Mouse (Mus musculus) stomach, embryonic 14.5 days (tissue): ENCODE results near the gene Nlgn3. TPM values are rescaled to one million over a fixed set of nuclear protein-coding genes. Genes with fewer than 3 reads are reported as not detected.

Experiments used
- ATAC-seq: fragments of 200-750 bp; cut with Nextera tagmentation; 2 replicates; pipeline ENCODE4 v1.8.0; 2017; ENCODE audit warnings: low read depth, moderate TSS enrichment; ENCODE audit not compliant: insufficient number of reproducible peaks, insufficient read depth, low FRiP score
- H3K27ac ChIP-seq: fragments of 300-500 bp; sonication (generic); 2 replicates; pipeline ENCODE4 v1.5.1; 2014; ENCODE audit warnings: mild to moderate bottlenecking, low read length, moderate library complexity, mixed read lengths
- H3K27me3 ChIP-seq: fragments of 300-500 bp; sonication (generic); 2 replicates; pipeline ENCODE4 v1.6.1; 2014; ENCODE audit warnings: low read length, control low read depth, mixed read lengths; ENCODE audit not compliant: control insufficient read depth, insufficient read depth
- H3K36me3 ChIP-seq: fragments of 300-500 bp; sonication (generic); 2 replicates; pipeline ENCODE4 v1.6.1; 2014; ENCODE audit warnings: mild to moderate bottlenecking, control low read depth, low read length, moderate library complexity, mixed read lengths; ENCODE audit not compliant: control insufficient read depth, insufficient read depth
- H3K4me1 ChIP-seq: fragments of 300-500 bp; sonication (generic); 2 replicates; pipeline ENCODE4 v1.6.1; 2014; ENCODE audit warnings: low read length, control low read depth, mixed read lengths; ENCODE audit not compliant: control insufficient read depth, insufficient read depth
- H3K4me2 ChIP-seq: fragments of 300-500 bp; sonication (generic); replicated peaks from 2 replicates; pipeline ENCODE4 v1.6.1; 2014; ENCODE audit warnings: low read depth, low read length, control low read depth
- H3K4me3 ChIP-seq: fragments of 300-500 bp; sonication (generic); 2 replicates; pipeline ENCODE4 v1.5.1; 2014; ENCODE audit warnings: low read depth, low read length, control low read depth
- H3K9ac ChIP-seq: fragments of 300-500 bp; sonication (generic); replicated peaks from 2 replicates; pipeline ENCODE4 v1.6.1; 2014; ENCODE audit warnings: low read depth, mild to moderate bottlenecking, control low read depth, low read length, moderate library complexity, mixed read lengths
- H3K9me3 ChIP-seq: fragments of 300-500 bp; sonication (generic); 2 replicates; pipeline ENCODE4 v1.6.1; 2016; ENCODE audit warnings: low read depth, low read length, control low read depth; ENCODE audit not compliant: control insufficient read depth
- WGBS: fragments of 180-500 bp; shearing (Covaris S2); extraction: QIAGEN DNeasy Blood & Tissue Kit; methylation state at CpG from one replicate; pipeline ENCODE4 v1.1.7; 2014; 5-methylcytosine and 5-hydroxymethylcytosine counted together
- polyA plus RNA-seq: library from polyadenylated mRNA; unstranded; fragments of >200 nt; fragmentation: Nextera tagmentation; extraction: Ambion mirVana; gene quantifications from 2 replicates; pipeline ENCODE4 v1.2.1, GENCODE M21; 2014

The Nlgn3 gene
- polyA plus RNA-seq, 1 experiment from 2014 or later = 10.5 TPM

- Histone ChIP-seq H3K9ac (no peak within 1 kb of the TSS), H3K4me2 (no peak within 1 kb of the TSS), H3K27ac (no peak within 1 kb of the TSS), H3K27me3 (no peaks in the 10 kb centered on the region), H3K36me3 (no peaks in the 10 kb centered on the region), H3K9me3 (no peaks in the 10 kb centered on the region), H3K4me3 (no peak within 1 kb of the TSS), H3K4me1 (no peaks in the 10 kb centered on the region)
- WGBS = 58% methylated on average over 5 of the region's 5 CpGs
- no peak for ATAC-seq
Observed at GRCm38 (mm10) chrX:101268025-101268754, 30.8 kb upstream of the Nlgn3 start, which contains the start of gene Il2rg. Gene Il2rg, minus strand, starts transcription at chrX:101268255.

GRCm38 (mm10) chrX:101268755-101269124 lies 30.2 kb upstream of the Nlgn3 start, which contains the start of gene Gm20489:
Gene Gm20489, minus strand, starts transcription at chrX:101269023.
- H3K9me3 ChIP-seq = no peaks in the 10 kb centered on the region
- ATAC-seq = no peak
- H3K9ac ChIP-seq = no peak within 1 kb of the TSS
- WGBS = 50% methylated on average over 3 of the region's 3 CpGs
- H3K27me3 ChIP-seq = no peaks in the 10 kb centered on the region
- no peaks in the 10 kb centered on the region for H3K36me3 ChIP-seq
- H3K4me2 ChIP-seq = no peak within 1 kb of the TSS
- H3K27ac ChIP-seq = no peak within 1 kb of the TSS
- H3K4me1 ChIP-seq = no peaks in the 10 kb centered on the region
- H3K4me3 ChIP-seq = no peak within 1 kb of the TSS

GRCm38 (mm10) chrX:101273410-101273809 lies 25.6 kb upstream of the Nlgn3 start:
- H3K4me1 ChIP-seq = no peaks in the 10 kb centered on the region
- H3K4me3 ChIP-seq = peak overlapping the region; percentile 52
- H3K27ac ChIP-seq = 0 out of 2 replicates have a peak overlapping the region, but pooled peaks have one; percentile 33
- 24% methylated on average over 6 of the region's 6 CpGs for WGBS
- H3K9ac ChIP-seq = 0 out of 2 replicates have a peak overlapping the region, but pooled peaks have one; percentile 2
- H3K9me3 ChIP-seq = no peaks in the 10 kb centered on the region
- peak overlapping the region; percentile 35 for H3K4me2 ChIP-seq
- no peaks in the 10 kb centered on the region for H3K27me3 ChIP-seq
- ATAC-seq = no peak
- H3K36me3 ChIP-seq = peaks cover 2% of the 10 kb centered on the region; the same call in 1 of the 2 replicates

GRCm38 (mm10) chrX:101273875-101274738 lies 24.9 kb upstream of the Nlgn3 start, which contains the start of gene Med12:
Gene Med12, plus strand, starts transcription at chrX:101274030.
- H3K9me3 ChIP-seq = no peaks in the 10 kb centered on the region
- no peaks in the 10 kb centered on the region for H3K27me3 ChIP-seq
- H3K36me3 ChIP-seq = peaks cover 6% of the 10 kb centered on the region; the same call in 1 of the 2 replicates
- WGBS = 16% methylated on average over 53 of the region's 54 CpGs
- ATAC-seq = peak; percentile 98
- peak within 1 kb of the TSS; percentile 52 for H3K4me3 ChIP-seq
- peak within 1 kb of the TSS; percentile 63; the same call in 1 of the 2 replicates for H3K27ac ChIP-seq
- peak within 1 kb of the TSS; percentile 42 for H3K4me2 ChIP-seq
- H3K4me1 ChIP-seq = no peaks in the 10 kb centered on the region
- H3K9ac ChIP-seq = peak within 1 kb of the TSS; percentile 52

- no peak overlapping the region for H3K9ac ChIP-seq
- H3K27me3 ChIP-seq = no peaks in the 10 kb centered on the region
- WGBS = 85% methylated on average over 6 of the region's 6 CpGs
- peaks cover 16% of the 10 kb centered on the region for H3K36me3 ChIP-seq
- no peaks in the 10 kb centered on the region for H3K4me1 ChIP-seq
- no peak for ATAC-seq
- H3K4me2 ChIP-seq = no peak overlapping the region
- no peak overlapping the region for H3K27ac ChIP-seq
- no peaks in the 10 kb centered on the region for H3K9me3 ChIP-seq
- no peak overlapping the region for H3K4me3 ChIP-seq
Observed at GRCm38 (mm10) chrX:101282813-101283212, 16.2 kb upstream of the Nlgn3 start.

GRCm38 (mm10) chrX:101285534-101285933 lies 13.4 kb upstream of the Nlgn3 start:
- 26% methylated on average over 6 of the region's 6 CpGs for WGBS
- no peak for ATAC-seq
- peaks cover 14% of the 10 kb centered on the region for H3K36me3 ChIP-seq

GRCm38 (mm10) chrX:101285953-101286670 lies 12.9 kb upstream of the Nlgn3 start:
- Histone ChIP-seq H3K27me3 (no peaks in the 10 kb centered on the region), H3K9me3 (no peaks in the 10 kb centered on the region), H3K4me3 (no peak overlapping the region), H3K27ac (no peak overlapping the region), H3K4me1 (no peaks in the 10 kb centered on the region), H3K36me3 (peaks cover 13% of the 10 kb centered on the region), H3K9ac (no peak overlapping the region), H3K4me2 (no peak overlapping the region)
- WGBS = 92% methylated on average over 14 of the region's 14 CpGs
- no peak for ATAC-seq

More at GRCm38 (mm10) chrX:101285534-101285933, 13.4 kb upstream of the Nlgn3 start:
- Histone ChIP-seq H3K27ac (no peak overlapping the region), H3K4me3 (no peak overlapping the region), H3K4me1 (no peaks in the 10 kb centered on the region), H3K9ac (no peak overlapping the region), H3K27me3 (no peaks in the 10 kb centered on the region), H3K9me3 (no peaks in the 10 kb centered on the region), H3K4me2 (no peak overlapping the region)

GRCm38 (mm10) chrX:101287543-101287942 lies 11.4 kb upstream of the Nlgn3 start:
- no peak overlapping the region for H3K4me3 ChIP-seq
- H3K9me3 ChIP-seq = no peaks in the 10 kb centered on the region
- H3K9ac ChIP-seq = no peak overlapping the region
- peak; percentile 56; the same call in 1 of the 2 replicates for ATAC-seq
- H3K36me3 ChIP-seq = peaks cover 10% of the 10 kb centered on the region
- H3K27me3 ChIP-seq = no peaks in the 10 kb centered on the region
- no peak overlapping the region for H3K27ac ChIP-seq
- no peak overlapping the region for H3K4me2 ChIP-seq
- 91% methylated on average over 3 of the region's 3 CpGs for WGBS
- H3K4me1 ChIP-seq = no peaks in the 10 kb centered on the region
